Mouse (Mus musculus) large intestine, adult 2 months (tissue): ENCODE data around the gene Pkig. TPM values are rescaled to one million over a fixed set of nuclear protein-coding genes. Genes with fewer than 3 reads are reported as not detected.

Source experiments
- DNase-seq: peaks from one replicate; pipeline ENCODE4 v3.0.0-alpha.2; 2012; ENCODE audit warnings: low read depth, low spot score
- WGBS: fragments of 180-500 bp; shearing (Covaris S2); methylation state at CpG from one replicate; pipeline ENCODE4 v1.1.7; 2018; 5-methylcytosine and 5-hydroxymethylcytosine counted together
- polyA plus RNA-seq: library from polyadenylated mRNA; depleted of rRNA; stranded (reverse); fragments of >200 nt; gene quantifications from 2 replicates; pipeline ENCODE4 v1.2.3, GENCODE M21; 2012

Gene Pkig
- polyA plus RNA-seq, 1 experiment = 107 TPM

DNA sequence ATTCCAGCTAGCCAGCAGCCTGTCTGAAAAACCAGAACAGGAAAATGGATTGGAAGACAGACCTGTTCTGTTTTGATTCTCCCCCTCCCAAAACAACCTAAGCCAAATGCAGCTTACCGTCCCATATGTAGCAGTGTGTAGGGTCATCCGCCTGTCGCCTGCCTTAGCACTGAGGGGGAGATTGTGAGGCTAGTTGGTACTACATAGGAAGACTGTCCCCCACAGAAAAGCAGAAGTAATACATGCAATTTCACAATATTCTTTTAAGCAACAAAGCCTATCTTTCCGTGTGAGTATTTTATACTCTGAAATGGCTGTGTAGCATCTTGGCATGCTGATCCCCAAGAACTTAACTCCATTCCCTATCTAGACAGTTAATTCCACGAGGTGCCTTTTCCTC, 44.7 kb downstream of the Pkig start:
- DNase-seq = no peak
- 81% methylated on average over 5 of the region's 5 CpGs for WGBS

DNA sequence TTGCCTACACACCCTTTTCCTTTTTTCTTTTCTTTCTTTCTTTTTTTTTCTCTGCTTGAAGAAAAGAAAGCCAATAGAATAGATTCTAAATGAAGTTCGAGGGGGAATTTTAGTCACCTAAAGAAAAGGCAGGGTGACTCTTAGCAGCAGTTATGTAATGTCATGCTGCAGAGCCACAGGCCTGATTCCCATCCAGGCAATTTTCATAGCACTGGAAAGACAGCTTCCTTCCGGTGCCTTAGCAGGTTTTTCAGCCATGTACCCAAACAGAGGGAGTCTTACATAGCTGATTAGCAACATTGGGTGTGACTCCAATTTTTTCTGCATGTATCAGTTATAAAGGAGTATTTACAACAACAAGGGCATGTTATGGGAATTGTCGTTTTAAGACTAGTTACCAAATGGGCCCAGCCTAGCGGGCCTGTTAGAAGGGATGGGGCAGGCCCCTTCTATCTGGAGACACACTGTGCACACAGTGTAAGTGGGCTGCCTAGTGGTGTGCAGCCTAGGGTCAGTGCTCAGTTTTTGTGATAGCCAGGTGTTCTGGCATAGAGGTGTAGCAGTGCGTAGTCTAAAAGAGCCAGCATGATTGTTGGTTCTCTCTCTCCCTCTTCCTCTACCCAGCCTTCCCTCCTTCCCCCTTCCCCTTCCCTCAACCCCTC, 45.5 kb downstream of the Pkig start:
- WGBS = 73% methylated on average over 5 of the region's 5 CpGs

DNA sequence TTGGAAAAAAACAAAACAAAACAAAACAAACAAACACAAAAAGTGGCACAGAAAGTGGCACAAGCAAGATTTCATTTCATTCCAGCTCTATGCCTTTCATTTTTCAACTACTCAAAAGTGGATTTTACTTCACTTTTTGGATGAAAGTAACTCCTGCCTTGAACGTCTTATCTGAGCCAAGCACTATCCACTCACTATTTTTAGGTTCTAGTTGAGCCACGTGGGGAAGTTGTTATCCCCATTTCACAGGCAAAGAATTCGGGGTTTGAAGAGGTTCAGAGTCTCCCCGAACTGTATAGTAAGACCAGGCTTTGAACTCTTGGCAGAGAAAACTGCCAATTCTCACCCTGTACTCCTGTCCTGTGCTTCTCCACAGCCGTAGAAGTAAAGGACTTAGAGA, 50.1 kb downstream of the Pkig start:
- WGBS = 80% methylated on average over 5 of the region's 5 CpGs
- no peak for DNase-seq

More for the DNA sequence above, 45.5 kb downstream of the Pkig start:
- no peak for DNase-seq

DNA sequence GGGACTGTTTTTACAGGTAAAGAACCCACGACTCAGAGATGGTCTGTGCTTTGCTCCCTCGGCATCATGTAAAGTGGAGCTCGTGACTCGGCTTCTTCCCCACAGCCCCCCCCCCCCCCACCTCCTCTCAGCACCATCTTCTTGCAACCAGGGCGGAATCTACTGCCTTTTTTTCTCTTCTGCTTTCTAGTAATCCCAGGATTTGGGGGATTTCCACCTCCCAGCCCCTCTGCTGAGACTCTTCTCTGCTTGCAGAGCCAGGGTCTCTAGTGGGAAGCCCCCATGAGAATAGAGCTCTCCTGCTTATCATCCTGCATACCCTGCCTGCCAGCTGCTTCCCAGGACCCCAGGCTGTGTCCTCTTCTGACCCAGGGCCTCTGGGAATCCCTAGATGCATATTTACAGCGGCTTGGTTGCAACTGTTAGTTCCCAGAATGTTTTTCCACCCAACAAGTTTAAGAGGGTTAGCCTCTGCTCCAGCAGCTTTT, 50.6 kb downstream of the Pkig start:
- WGBS = 74% methylated on average over 6 of the region's 6 CpGs

DNA sequence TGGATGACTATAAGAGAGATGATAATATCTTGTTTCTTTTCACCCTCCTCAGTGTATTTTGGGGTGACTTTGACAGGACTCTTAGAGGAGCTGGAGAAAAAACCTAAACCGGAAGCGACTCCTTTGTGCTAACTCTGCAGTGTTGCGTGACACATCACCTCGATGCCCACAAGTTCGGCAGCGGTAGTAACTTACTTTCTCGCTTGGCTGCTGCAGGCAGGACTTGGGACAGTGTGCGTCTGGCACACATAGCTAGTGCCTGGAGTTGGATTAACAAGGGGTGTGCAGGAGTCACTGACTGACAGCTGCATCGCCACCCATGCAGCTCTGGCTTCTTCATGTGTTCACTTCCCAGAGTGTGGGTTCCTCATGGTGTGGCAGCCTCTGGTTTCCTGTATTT, 51.8 kb downstream of the Pkig start:
- no peak for DNase-seq
- WGBS = 84% methylated on average over 9 of the region's 9 CpGs

More for the DNA sequence above, 50.6 kb downstream of the Pkig start:
- DNase-seq = no peak

DNA sequence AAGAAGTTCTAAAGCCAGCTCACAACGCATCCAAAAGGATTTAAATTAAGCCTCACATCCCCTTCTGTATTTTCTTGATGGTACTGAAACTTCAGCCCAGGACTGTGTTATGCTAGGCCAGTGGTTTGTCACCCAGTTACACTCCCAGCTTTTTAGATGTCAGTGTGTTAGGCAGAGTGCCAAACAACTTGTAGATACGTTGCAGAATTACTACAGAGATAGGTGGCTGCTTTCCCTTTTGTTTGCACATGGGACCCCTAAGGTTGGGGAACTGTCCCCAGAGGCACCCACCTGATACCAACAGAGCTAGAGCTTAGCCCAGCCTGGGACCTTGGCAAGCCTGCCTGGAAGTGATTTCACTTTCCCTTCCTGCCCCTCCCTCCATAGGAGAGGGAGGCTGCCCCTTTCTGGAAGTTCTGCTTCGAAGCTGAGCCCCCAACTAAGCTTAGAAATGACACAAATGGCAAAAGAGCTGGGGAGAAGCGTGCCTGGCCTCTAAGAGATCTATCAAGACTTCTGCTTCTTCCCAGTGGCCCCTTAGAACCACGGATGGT, 52.5 kb downstream of the Pkig start:
- DNase-seq = no peak
- 58% methylated on average over 5 of the region's 5 CpGs for WGBS

DNA sequence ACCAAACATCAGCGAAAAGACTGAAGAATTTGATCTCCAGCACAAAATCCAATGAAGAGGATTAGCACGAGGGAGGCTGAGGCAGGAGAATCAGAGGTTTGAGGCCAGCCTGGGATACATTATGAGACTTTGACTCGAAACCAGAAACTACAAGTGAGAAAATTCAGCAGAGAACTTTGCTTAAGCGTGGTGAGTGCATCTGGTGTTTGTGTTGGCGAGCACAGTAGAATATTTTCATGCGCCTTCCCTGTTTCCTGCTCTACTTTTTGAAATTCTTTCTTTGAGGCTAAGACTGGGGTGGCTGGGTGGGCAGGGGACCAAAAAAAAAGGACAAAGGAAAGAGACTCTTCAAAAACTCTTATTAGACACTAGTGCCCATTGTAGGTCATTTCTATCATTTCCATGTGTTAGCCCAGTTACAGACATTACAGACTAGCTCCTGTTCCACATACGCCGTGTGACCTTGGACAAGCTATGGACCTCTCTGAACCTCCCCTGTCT, 53.2 kb downstream of the Pkig start:
- 81% methylated on average over 8 of the region's 8 CpGs for WGBS
- no peak for DNase-seq

DNA sequence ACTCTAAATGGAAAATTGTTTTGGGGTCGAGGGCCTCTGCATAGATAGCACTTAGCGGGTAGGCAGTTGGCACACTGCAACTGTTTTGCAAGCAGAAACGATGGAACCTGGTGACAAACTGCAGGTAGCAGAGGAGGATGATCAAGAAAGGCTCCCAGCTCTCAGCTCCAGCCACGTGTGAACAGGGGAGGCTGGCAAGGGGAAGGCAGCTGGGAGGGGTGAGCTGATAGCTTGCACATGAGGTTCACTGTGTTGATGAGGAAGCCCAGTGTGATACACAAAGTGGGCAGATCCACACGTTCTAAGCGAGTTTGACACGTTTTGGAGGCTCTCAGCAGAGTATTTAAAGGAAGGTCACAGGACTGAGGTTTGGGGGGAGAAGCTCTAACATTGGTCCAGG, 54.3 kb downstream of the Pkig start:
- DNase-seq = no peak
- 42% methylated on average over 7 of the region's 7 CpGs for WGBS

DNA sequence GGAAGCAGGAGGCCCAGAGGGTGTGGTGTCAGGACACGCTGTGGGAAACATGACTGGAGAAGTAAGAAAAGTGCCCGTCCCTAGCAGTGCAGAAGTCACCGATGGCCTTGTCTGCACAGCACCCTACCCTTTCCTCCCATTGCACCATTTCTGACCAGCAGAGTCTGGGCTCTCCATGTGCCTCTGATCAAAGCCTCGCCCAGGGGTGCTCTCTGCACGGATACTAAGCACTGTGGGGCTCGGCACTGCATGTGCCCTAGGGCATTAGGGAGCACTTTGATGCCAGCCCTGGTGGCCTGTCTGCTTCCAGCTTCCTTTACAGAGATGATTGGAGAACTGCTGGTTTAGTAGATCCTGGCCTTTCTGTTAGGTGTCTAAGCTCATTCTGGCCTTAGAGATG, 54.7 kb downstream of the Pkig start:
- 31% methylated on average over 6 of the region's 6 CpGs for WGBS
- no peak for DNase-seq

DNA sequence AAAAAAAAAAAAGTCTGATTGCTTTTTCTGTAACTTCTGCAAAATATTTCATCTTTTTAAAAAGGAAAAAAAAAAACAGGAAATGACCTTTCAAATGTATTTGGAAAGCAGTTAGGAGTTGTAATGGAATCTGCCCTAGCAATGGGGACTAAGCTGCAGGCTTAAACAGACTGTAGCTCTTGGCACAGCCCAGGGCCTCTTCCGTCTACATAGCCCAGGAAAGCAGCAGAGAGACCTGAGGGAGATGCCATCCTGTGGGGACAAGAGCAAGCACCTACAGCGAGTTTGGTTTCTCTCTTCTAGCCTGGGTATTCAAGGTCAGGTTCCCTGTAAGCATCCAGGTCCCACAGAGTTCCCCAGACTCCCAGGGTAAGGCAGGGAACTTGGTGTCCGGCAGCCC, 55.2 kb downstream of the Pkig start:
- no peak for DNase-seq
- WGBS = 68% methylated on average over 3 of the region's 3 CpGs

DNA sequence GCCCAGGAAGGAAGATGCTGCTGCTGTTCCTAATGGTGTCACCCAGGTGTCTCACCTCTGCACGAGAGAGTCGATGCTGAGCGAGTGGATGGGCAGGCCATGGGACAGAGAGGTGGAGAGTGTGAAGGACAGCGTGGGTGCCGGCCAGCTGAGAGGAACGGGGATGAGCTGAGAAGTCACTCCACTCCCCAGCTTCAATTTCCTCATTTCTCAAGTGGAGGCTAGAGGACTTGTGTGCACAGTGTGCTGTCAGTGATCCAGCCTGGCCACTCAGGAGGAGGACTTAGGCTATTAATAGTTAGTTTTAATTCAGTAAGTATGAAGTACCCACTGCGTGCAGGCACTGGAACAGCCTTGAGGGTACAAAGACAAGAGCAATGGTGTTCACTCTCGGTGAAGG, 58.3 kb downstream of the Pkig start:
- WGBS = 17% methylated on average over 8 of the region's 8 CpGs

DNA sequence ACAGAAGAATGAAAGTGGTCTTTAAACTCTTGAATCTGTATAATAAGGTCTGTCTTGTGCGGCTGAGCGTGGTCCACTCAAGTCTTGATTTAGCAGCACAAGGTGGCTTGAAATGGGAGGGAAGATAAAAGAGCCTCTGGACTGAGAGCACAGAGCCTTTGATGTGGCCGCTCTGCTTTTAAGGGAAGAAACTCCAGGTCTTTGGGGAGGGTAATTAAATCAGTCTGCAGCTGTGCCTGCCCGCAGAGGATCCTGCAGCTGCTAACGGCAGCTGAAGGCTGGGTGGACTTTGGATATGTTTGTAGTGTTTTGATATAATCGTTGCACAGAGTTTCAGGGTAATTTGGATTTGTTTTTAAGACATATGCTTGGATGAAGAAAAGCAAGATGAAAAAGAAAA, 58.7 kb downstream of the Pkig start:
- 13% methylated on average over 6 of the region's 6 CpGs for WGBS
- no peak for DNase-seq

More for the DNA sequence above, 58.3 kb downstream of the Pkig start:
- no peak for DNase-seq

DNA sequence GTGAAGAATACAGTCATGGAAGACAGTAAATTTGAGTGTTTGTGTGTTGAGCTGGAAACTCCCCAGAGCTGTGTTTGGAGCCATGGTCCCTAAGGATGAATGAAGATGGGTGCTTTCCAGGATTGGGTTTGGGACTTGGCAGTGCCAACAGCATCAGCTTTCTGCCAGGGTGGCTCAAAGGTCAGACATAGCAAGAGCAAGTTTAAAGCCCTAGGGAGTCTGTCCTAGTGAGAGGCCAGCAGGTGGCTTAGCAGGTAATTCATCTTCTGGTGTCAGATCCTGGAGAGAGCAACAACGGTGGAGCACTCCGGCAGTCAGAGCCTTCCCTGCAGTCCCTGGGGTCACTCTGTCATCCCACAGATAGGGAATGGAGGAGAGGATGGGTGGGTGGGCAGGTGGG, 60.3 kb downstream of the Pkig start:
- no peak for DNase-seq
- WGBS = 30% methylated on average over 2 of the region's 2 CpGs

DNA sequence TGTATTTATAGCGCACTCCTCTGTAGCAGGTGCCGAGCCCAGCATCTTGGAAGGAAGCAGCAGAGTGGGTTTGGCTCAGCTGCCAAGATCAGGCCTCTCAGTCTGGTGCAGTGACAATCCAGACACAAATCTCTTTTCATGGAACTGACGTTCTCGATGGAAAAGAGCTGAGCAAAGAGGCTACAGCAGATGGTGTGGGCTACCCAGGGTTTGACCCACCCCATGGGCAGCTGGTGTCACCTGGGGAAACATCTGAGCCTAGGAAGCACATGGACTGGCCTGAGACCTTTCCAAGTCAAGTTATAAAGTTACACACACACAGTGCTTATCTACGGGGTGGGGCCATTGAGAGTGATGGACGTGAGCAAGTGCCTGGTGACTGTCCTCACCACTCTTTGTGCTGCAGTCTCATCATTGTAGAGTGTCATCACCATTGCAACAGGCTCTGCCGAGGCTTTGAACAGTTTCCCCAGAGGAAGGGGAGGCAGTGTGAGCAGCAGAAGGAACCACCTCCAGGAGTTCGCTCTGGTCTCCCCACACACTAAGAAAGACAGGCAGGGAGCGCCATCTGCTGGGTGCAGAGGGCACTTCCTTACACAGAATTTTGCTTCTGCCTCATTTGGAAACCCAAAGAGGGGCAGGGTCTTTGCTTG, 60.9 kb downstream of the Pkig start:
- DNase-seq = no peak
- WGBS = 8% methylated on average over 9 of the region's 9 CpGs

DNA sequence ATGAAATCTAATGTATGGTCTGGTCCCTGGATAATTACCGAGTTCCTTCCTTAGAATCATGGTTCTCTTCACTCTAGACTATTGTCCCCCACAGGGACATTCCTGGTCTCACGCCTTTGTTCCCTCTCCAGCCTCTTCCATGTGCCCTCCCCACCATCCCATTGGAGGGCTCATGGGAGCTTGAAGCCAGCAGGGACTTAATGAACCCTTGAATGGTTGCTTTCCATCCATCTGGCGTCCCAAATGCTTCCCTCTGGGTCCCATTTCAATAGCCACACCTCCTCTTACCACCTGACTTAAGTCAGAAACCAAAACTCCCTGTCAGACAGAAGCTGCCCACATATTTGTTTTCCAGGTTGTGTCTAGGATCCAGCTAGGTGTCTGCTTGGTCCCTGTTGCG, 61.4 kb downstream of the Pkig start:
- WGBS = 41% methylated on average over 4 of the region's 4 CpGs
- DNase-seq = no peak

DNA sequence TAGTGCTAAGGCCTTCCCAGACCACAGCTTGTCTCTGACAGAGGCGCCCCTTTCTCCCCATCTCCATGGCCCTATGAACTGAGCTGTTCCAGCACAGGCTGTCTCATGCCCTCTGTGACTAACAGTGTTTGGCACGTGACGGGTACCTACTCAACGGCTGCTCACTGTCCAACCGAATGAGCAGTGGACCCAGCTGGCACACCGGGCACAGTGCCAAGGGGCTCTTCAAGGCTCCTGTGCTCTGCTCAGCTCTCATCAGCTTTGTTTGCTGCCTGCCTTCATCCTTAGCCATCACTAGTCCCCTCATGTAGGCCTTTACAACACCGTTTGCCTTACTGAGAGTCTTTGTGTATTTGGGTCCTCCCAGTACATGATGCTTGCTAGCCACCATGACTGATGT, 64.4 kb downstream of the Pkig start:
- WGBS = 34% methylated on average over 7 of the region's 7 CpGs
- no peak for DNase-seq

DNA sequence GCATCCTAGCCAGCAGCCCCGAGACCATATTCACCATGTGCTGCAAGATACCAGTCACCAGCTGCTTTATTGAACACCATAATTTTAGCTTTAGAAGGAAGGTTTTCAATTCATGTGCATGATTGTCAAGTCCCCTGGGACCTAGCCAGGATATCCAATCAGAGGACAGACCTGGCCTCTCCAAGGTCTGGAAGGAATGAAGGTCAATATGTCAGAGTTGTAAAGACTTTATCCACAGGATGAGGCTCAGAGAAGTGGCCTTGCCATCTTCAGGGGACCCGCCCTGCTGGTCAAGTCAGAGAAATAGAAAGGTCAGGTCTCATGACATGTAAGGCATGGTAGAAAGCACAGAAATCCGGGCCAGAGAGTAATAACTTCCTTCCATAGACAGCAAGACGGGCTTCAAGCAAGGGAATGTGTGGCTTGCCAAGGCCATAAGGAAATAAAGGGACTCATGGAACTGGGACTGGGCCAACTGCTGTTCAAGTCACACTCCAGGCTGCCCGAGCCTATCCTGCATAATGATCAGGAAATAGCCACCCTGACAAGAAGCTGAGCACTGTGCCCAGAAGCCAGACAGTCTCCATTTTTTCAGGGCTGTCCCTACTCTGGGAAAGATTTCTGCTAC, 68.7 kb downstream of the Pkig start:
- DNase-seq = peak; percentile 85
- WGBS = 15% methylated on average over 5 of the region's 5 CpGs

DNA sequence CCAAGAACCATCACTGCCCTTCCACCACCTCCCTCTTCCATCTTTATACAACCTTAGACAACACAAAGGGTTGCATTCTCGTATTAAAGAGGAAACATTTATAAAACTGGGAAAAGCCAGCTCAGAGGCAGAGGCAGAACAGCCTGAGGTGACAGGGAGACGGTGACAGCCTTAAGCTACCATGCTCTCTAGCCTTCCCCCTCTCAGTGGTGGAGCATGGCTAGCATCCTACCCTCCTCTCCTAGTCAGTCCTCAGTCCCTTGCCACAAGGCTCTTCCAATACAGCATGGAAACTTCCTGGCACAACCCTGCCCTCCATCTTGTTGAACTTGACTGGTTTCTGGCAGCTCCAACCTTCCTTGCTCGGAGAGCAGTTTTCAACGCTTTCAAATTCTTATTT, 70.1 kb downstream of the Pkig start:
- 67% methylated on average over 4 of the region's 4 CpGs for WGBS
- no peak for DNase-seq

DNA sequence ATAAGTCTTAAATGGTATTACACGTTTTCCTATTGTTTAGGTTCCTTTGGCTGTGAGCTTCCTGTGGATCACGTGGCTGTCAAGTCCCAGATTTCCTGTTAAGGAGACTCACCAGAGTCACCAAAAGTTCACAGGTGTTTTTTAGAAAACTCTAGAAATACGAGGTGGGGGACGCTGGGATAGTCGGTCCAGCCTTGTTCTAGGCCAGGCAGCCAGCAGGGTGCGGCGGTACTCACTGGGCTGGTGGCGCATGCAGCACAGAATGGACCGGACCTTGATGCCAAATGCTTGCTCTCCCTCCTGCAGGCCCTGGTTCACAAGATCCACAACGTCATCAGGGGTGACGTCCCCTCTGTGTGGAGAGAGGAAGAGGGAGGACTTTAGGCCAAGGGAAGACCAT, 73.8 kb downstream of the Pkig start:
- WGBS = 89% methylated on average over 11 of the region's 11 CpGs

DNA sequence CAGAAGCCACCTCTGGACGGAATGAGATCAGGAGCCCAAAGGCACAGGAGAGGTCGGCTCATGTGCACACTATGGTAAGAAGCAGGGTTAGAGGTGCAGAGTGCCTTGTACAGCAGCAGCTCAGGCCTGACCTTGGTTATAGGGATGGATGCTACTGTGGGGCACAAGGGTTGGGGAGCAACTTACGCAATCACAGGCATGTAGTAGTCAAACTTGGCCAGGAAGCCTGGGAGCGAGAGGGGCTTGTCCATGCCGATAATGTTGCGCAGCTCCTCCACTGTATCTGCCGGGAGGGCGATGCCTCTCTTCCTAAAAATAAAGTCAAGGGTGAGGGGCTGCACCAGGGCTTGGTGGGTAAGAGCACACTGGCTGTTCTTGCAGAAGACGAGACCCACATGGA, 77.0 kb downstream of the Pkig start:
- 90% methylated on average over 9 of the region's 9 CpGs for WGBS
- no peak for DNase-seq

More for the DNA sequence above, 73.8 kb downstream of the Pkig start:
- no peak for DNase-seq

DNA sequence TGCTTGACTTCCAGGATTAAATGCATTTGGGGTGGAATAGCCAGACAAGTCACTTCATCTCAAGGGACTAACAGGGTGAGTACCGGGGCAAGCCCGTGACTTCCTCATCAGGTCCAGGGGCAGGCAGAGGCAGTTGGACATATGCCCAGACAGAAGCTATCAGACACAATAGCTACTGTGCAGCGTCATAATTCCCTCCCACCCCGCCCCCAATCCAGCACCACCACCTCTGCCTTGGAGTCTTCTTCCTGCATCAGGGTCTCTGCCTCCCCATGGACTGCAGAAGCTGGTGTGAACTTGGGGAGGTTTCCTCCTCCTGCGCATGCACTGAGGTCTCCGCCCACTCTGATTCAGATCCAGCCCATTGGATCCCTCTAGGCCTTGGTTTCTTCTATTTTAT, 77.8 kb downstream of the Pkig start:
- DNase-seq = no peak
- WGBS = 29% methylated on average over 6 of the region's 6 CpGs
